Mouse (Mus musculus): ENCODE data around the gene Rftn1. TPM values are rescaled to one million over a fixed set of nuclear protein-coding genes. Genes with fewer than 3 reads are reported as not detected.

The Rftn1 gene
- 20.9 and 27.4 TPM in 2 replicates for polyA plus RNA-seq (2015; fragmentation: Nextera tagmentation; extraction: Ambion mirVana)

- Histone ChIP-seq H3K9me3 (no peaks in the 10 kb centered on the region), H3K9ac (peak within 1 kb of the TSS; percentile 50), H3K4me3 (peak within 1 kb of the TSS; percentile 67), H3K27ac (peak within 1 kb of the TSS; percentile 4; the same call in 1 of the 2 replicates), H3K36me3 (replicated peaks) (no peaks in the 10 kb centered on the region), H3K27me3 (replicated peaks) (peaks cover 23% of the 10 kb centered on the region), H3K4me2 (peak within 1 kb of the TSS; percentile 99), H3K4me1 (peaks cover 29% of the 10 kb centered on the region)
- ATAC-seq (replicated peaks), result peak; percentile 43
- 1% methylated on average over 65 of the region's 79 CpGs for WGBS
Measured at GRCm38 (mm10) chr17:50190131-50191015, at the start of gene Rftn1. TSS of gene Rftn1 (minus strand) at chr17:50190674.

DNA sequence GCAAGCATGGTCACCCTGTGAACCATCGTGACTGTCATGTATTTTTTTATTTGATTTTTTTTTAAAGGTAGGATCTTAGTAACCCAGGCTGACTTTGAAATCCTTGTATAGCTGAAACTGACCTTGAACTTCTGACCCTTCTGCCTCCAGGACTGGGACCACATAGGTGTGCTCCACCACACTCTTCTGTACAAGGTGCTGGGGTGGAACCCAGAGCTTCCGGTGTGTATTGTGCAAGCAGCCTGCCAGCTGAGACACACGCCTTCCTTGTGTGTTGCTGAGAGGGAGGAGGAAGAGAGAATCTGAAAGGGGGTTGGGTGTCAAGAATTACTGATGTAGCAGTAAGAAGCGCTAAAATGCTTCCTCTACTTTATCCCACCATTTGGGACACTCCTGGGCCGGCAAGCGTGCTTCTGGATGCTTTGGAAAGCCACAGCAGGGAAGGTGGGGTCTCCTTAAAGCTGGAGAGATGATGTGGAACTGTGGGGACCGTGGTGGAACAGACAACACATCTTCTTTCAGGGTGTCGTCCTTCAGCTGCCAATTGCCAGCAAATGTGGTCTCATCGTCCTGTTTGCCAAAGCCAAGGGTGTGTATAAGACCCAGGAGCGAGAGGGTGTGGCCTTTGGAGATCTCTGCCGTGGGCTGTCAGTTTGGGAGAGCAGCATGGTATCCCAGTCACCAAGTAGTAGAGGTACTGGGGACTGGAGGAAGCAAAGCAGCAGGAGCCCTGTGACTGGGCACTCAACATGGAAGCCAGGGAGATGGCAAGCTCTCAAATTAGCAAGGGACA, 47.5 kb upstream of the Rftn1 start:
- no peaks in the 10 kb centered on the region for H3K36me3 ChIP-seq (replicated peaks)
- no peak overlapping the region for H3K4me2 ChIP-seq
- H3K27ac ChIP-seq, result no peak overlapping the region
- no peak overlapping the region for H3K9ac ChIP-seq
- H3K27me3 ChIP-seq (replicated peaks), result 0 out of 2 replicates have a peak, but pooled peaks cover 2% of the 10 kb centered on the region
- H3K4me3 ChIP-seq, result no peak overlapping the region
- H3K9me3 ChIP-seq, result no peaks in the 10 kb centered on the region
- WGBS, result 70% methylated on average over 11 of the region's 11 CpGs
- 0 out of 2 replicates have a peak, but pooled peaks have one; percentile 35 for ATAC-seq (replicated peaks)
- peaks cover 10% of the 10 kb centered on the region for H3K4me1 ChIP-seq

DNA sequence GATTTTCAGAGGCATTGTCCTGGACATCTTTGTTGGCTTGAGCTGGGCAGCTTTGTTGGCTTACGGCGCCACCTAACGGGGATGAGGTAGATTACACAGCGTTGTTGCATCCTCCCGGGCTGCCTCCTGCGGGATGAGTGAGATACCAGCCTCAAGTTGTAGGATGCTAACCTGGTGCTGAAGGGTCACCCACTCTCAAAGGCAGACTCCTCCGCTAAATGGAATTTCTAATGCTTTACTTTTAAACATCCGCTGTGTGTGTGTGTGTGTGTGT, 46.9 kb upstream of the Rftn1 start:
- H3K27me3 ChIP-seq (replicated peaks), result 0 out of 2 replicates have a peak, but pooled peaks cover 2% of the 10 kb centered on the region
- no peak overlapping the region for H3K4me3 ChIP-seq
- H3K36me3 ChIP-seq (replicated peaks), result no peaks in the 10 kb centered on the region
- peak overlapping the region; percentile 6; the same call in 1 of the 2 replicates for H3K4me2 ChIP-seq
- peak; percentile 92 for ATAC-seq (replicated peaks)
- H3K4me1 ChIP-seq, result peaks cover 10% of the 10 kb centered on the region
- peak overlapping the region; percentile 82 for H3K27ac ChIP-seq
- no peak overlapping the region for H3K9ac ChIP-seq
- no peaks in the 10 kb centered on the region for H3K9me3 ChIP-seq
- 3% methylated on average over 8 of the region's 8 CpGs for WGBS

DNA sequence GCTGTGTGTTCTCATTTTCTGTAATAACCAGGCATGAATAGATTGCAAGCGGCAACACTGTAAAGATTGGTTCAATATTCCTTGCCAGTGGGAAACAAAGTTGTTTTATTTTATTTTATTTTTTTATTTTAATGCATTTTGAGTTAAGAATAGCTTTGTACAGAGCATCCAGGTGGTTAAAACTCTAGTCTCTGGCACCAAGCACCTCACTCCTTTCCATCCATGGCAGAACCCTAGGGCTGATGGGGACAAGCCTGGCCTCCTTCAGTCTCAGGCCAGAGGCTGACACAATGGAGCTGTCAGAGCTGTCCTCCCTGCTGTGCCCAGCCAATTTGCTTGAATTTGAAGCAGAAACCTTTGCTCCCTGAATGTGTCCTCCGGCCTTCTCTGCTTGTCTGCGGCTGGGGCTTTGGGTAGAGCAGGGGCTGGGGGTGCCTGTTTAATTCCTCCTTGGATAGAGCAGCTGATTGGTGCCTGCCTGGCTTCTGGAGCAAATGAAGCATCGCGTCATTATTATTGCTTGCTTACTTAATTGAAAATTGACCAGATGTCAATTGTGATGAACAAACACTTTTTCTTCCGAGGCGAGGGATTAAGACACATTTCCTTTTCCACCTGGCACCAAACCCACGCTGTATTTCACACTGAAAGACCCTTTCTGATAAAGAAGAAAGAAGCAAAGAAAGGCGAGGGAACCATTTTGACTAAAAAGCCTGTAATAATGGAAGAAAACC, 46.4 kb upstream of the Rftn1 start:
- Histone ChIP-seq H3K27ac (peak overlapping the region; percentile 82), H3K27me3 (replicated peaks) (0 out of 2 replicates have a peak, but pooled peaks cover 2% of the 10 kb centered on the region), H3K9ac (0 out of 2 replicates have a peak overlapping the region, but pooled peaks have one; percentile 15), H3K4me1 (peaks cover 10% of the 10 kb centered on the region), H3K4me2 (peak overlapping the region; percentile 6; the same call in 1 of the 2 replicates), H3K4me3 (no peak overlapping the region), H3K36me3 (replicated peaks) (no peaks in the 10 kb centered on the region), H3K9me3 (no peaks in the 10 kb centered on the region)
- ATAC-seq (replicated peaks), result peak; percentile 82
- WGBS, result 18% methylated on average over 9 of the region's 9 CpGs

DNA sequence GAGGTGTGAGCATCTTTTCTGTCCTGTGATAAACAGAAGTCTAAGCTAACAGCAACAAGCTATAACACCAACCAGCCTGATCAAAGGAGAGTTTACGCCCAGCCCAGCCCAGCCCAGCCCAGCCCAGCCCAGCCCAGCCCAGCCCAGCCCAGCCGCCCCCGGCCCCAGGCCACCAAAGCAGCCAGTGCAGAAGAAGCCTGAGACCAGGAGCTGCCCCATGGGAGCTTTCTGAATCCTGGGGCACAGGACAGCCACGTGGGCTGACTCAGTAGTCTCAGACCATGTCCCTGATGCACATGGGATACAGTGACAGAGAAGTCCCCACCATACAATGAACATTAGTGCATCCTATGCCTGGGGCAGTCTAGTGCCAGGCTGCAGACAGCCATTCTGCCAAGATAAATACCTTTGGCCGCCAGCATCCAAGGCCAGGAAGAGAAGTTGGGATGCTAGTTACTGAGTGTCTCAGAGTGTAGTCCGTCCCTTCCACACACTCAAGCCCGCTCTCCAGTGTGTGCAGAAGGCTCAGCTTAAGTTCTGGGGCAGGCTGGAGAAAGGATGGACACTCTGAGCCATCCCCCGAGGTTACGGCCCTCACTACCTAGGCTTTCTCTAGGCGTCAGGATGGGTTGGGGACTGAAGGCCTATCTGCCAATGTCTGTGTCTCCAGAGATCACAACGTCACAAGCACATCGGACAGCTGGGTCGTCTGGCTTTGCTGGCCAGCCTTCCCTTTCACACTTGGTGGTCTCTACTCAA, 45.6 kb upstream of the Rftn1 start:
- Histone ChIP-seq H3K27ac (peak overlapping the region; percentile 82), H3K36me3 (replicated peaks) (no peaks in the 10 kb centered on the region), H3K4me1 (peaks cover 10% of the 10 kb centered on the region), H3K4me3 (no peak overlapping the region), H3K4me2 (no peak overlapping the region), H3K9ac (no peak overlapping the region), H3K27me3 (replicated peaks) (0 out of 2 replicates have a peak, but pooled peaks cover 2% of the 10 kb centered on the region), H3K9me3 (no peaks in the 10 kb centered on the region)
- WGBS, result 37% methylated on average over 13 of the region's 13 CpGs
- ATAC-seq (replicated peaks), result peak; percentile 38

DNA sequence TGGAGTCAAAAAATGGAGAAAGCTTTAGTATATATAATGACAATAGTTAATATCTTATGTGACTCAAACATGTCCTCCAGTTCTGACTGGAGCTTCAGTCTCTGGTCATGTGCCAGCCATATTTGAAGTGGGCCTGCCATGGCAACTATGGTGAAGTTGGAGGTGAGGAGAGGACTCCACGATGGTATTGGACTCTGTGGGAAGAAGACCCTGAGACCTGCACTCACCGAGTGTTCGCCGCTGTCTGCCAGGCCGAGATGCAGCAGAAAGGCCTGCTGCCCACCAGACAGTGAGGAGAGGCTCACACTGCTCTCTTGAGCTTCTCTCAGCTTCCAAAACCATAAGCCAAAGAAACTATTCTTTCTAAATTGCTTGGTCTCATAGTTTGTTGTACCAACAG, 43.5 kb upstream of the Rftn1 start:
- Histone ChIP-seq H3K4me2 (no peak overlapping the region), H3K27me3 (replicated peaks) (0 out of 2 replicates have a peak, but pooled peaks cover 2% of the 10 kb centered on the region), H3K4me3 (no peak overlapping the region), H3K27ac (no peak overlapping the region), H3K4me1 (peaks cover 10% of the 10 kb centered on the region), H3K9me3 (no peaks in the 10 kb centered on the region), H3K36me3 (replicated peaks) (no peaks in the 10 kb centered on the region), H3K9ac (no peak overlapping the region)
- no peak for ATAC-seq (replicated peaks)
- WGBS, result 91% methylated on average over 5 of the region's 5 CpGs

DNA sequence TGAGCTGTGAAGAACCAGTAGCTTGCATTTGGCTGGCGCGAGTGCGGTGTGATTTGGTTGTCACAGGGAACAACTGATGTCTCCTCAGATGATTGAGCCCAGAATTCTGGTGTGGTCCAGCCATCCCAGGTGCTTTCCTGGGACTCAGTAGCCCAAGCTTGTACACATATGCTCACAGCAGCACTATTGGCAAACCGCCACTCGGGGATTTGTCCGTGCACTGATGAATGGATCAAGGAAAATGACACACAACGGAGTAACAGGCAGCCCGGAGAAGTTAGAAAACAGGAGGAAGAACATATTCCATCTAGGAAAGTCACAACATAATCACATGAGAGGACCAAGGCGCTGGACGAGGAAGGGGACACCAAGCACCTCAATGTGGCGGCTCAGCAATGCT, 42.3 kb upstream of the Rftn1 start:
- Histone ChIP-seq H3K27ac (no peak overlapping the region), H3K9ac (no peak overlapping the region), H3K9me3 (no peaks in the 10 kb centered on the region), H3K4me3 (no peak overlapping the region), H3K4me1 (peaks cover 10% of the 10 kb centered on the region), H3K4me2 (no peak overlapping the region), H3K27me3 (replicated peaks) (no peaks in the 10 kb centered on the region), H3K36me3 (replicated peaks) (no peaks in the 10 kb centered on the region)
- no peak for ATAC-seq (replicated peaks)
- 83% methylated on average over 11 of the region's 11 CpGs for WGBS

DNA sequence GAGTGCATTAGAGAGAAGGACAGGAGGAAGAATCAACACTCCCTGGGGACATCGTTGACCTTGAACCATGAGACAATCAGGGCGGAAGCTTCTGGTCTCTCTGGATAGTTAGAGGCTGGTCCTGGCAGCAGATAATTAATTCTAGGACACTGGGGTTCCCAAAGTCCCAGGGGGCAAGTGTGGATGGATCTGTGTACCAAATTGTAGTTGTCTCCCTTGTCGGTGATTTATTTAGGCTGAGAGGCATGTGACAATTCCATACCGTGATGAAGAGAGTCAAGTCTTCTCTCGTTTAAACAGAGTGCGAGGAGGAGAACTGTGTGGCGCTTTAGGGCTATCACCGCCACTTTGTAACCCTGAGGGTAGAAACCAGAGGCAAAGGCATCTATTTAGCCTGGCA, 40.7 kb upstream of the Rftn1 start:
- no peak overlapping the region for H3K9ac ChIP-seq
- no peak overlapping the region for H3K4me3 ChIP-seq
- ATAC-seq (replicated peaks), result no peak
- no peak overlapping the region for H3K27ac ChIP-seq
- peaks cover under 1% of the 10 kb centered on the region; the same call in 1 of the 2 replicates for H3K4me1 ChIP-seq
- H3K27me3 ChIP-seq (replicated peaks), result no peaks in the 10 kb centered on the region
- H3K9me3 ChIP-seq, result no peaks in the 10 kb centered on the region
- H3K4me2 ChIP-seq, result no peak overlapping the region
- no peaks in the 10 kb centered on the region for H3K36me3 ChIP-seq (replicated peaks)
- WGBS, result 84% methylated on average over 8 of the region's 8 CpGs

- 77% methylated on average over 4 of the region's 4 CpGs for WGBS
- ATAC-seq (replicated peaks), result no peak
- H3K36me3 ChIP-seq (replicated peaks), result no peaks in the 10 kb centered on the region
Measured at GRCm38 (mm10) chr17:50229534-50229933, 39.1 kb upstream of the Rftn1 start.

DNA sequence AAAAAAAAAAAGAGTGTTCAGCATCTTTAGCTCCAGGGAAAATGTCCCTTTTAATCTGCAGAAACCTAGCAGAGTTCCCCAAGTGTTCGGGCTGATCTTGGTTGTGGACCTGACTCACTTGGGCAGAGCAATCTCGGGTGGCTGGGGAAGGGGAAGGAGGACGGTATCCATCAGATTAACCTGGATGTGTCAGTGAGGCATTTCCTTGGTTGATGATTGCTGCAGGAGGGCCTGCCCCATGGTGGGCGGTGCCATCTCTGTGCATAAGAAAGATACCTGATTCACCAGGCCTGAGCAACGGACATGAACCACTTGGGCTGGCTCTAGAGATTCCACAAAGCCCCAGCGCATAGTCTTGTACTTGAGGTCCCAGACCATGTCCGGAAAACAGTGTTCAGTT, 36.9 kb upstream of the Rftn1 start:
- WGBS, result 77% methylated on average over 7 of the region's 7 CpGs
- H3K27me3 ChIP-seq (replicated peaks), result no peaks in the 10 kb centered on the region
- no peak overlapping the region for H3K27ac ChIP-seq
- no peak overlapping the region for H3K4me3 ChIP-seq
- no peak overlapping the region for H3K9ac ChIP-seq
- H3K4me2 ChIP-seq, result no peak overlapping the region
- no peaks in the 10 kb centered on the region for H3K4me1 ChIP-seq
- no peak for ATAC-seq (replicated peaks)
- no peaks in the 10 kb centered on the region for H3K9me3 ChIP-seq
- H3K36me3 ChIP-seq (replicated peaks), result no peaks in the 10 kb centered on the region

More at GRCm38 (mm10) chr17:50229534-50229933, 39.1 kb upstream of the Rftn1 start:
- H3K4me1 ChIP-seq, result no peaks in the 10 kb centered on the region
- no peak overlapping the region for H3K9ac ChIP-seq
- no peaks in the 10 kb centered on the region for H3K9me3 ChIP-seq
- no peak overlapping the region for H3K4me3 ChIP-seq
- no peak overlapping the region for H3K27ac ChIP-seq
- no peaks in the 10 kb centered on the region for H3K27me3 ChIP-seq (replicated peaks)
- no peak overlapping the region for H3K4me2 ChIP-seq

DNA sequence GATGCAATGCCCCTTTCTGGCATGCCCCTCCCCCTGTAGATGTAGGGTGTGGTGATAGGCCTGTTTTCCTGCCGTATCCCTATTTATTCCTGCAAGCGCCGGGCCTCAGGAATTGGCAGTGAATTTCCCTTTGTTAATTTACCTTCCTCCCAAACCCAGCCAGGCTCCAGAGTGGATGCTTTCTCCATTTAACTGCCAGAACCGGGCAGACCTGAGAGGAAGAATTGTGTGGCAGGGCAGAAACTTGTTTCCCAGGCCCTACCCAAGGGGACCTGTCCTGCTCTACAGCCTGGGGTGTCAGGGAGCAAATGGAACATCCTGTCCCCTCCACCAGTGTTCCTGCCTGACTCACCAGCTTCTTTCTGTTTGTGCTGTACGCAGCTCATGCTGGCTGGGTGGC, 34.2 kb upstream of the Rftn1 start:
- no peaks in the 10 kb centered on the region for H3K9me3 ChIP-seq
- no peaks in the 10 kb centered on the region for H3K36me3 ChIP-seq (replicated peaks)
- H3K27me3 ChIP-seq (replicated peaks), result no peaks in the 10 kb centered on the region
- no peak overlapping the region for H3K4me3 ChIP-seq
- H3K9ac ChIP-seq, result no peak overlapping the region
- no peak overlapping the region for H3K27ac ChIP-seq
- 74% methylated on average over 5 of the region's 5 CpGs for WGBS
- no peak overlapping the region for H3K4me2 ChIP-seq
- ATAC-seq (replicated peaks), result no peak
- H3K4me1 ChIP-seq, result no peaks in the 10 kb centered on the region

Data from midbrain, embryonic 15.5 days (tissue).